Mouse (Mus musculus) heart, embryonic 10.5 days (tissue): ENCODE results near the gene Afmid. TPM values are rescaled to one million over a fixed set of nuclear protein-coding genes. Genes with fewer than 3 reads are reported as not detected.
A peak's percentile ranks its signal among the peaks of the same experiment; 100 is the strongest.

ENCODE experiments used
- DNase-seq: peaks from one replicate; pipeline ENCODE4 v3.0.0-alpha.2; 2017; ENCODE audit warnings: low spot score
- H3K27ac ChIP-seq: fragments of 300-500 bp; sonication (generic); 2 replicates; pipeline ENCODE4 v1.5.1; 2016; ENCODE audit warnings: mild to moderate bottlenecking
- H3K27me3 ChIP-seq: fragments of 300-500 bp; sonication (generic); 2 replicates; pipeline ENCODE4 v1.6.1; 2016; ENCODE audit warnings: mild to moderate bottlenecking; ENCODE audit not compliant: poor library complexity, insufficient read depth, severe bottlenecking
- H3K36me3 ChIP-seq: fragments of 300-500 bp; sonication (generic); 2 replicates; pipeline ENCODE4 v1.6.1; 2016; ENCODE audit warnings: mild to moderate bottlenecking, moderate library complexity
- H3K4me1 ChIP-seq: fragments of 300-500 bp; sonication (generic); 2 replicates; pipeline ENCODE4 v1.6.1; 2016; ENCODE audit warnings: mild to moderate bottlenecking
- H3K4me3 ChIP-seq: fragments of 300-500 bp; sonication (generic); 2 replicates; pipeline ENCODE4 v1.5.1; 2016; ENCODE audit warnings: mild to moderate bottlenecking, moderate library complexity
- H3K9me3 ChIP-seq: fragments of 300-500 bp; sonication (generic); 2 replicates; pipeline ENCODE4 v1.6.1; 2016; ENCODE audit warnings: mild to moderate bottlenecking, moderate library complexity
- WGBS: fragments of 180-500 bp; shearing (Covaris S2); methylation state at CpG from one replicate; pipeline ENCODE4 v1.1.7; 2016; 5-methylcytosine and 5-hydroxymethylcytosine counted together
- polyA plus RNA-seq: library from polyadenylated mRNA; unstranded; fragments of >200 nt; fragmentation: Nextera tagmentation; extraction: Ambion mirVana; gene quantifications from 2 replicates; pipeline ENCODE4 v1.2.1, GENCODE M21; 2016

Afmid gene
- polyA plus RNA-seq, 1 experiment from 2014 or later: 8.8 TPM

DNA sequence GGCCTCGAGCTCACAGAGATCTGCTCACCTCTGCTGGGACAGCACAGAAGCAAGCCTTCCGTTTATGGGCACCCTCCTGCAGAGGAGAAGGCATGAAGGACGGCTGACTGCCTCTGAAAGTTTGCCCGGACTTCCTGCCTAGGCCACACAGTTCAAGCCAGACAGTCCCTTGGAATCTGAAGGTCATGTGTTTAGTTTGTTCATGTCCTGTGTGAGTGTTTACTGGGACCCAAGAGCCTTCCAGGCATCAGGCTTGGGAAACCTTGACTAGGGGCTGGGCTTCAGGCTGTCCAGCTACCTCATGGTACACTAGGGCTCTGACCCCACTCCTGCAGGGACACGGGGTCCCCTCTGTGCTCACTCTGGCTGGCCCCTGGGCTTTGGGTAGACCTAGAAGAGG lies 60.3 kb downstream of the Afmid start:
- Histone ChIP-seq H3K27me3 (peaks cover 46% of the 10 kb centered on the region), H3K36me3 (no peaks in the 10 kb centered on the region), H3K27ac (peak overlapping the region; percentile 62), H3K9me3 (no peaks in the 10 kb centered on the region), H3K4me3 (no peak overlapping the region), H3K4me1 (peaks cover 53% of the 10 kb centered on the region)
- DNase-seq: no peak
- 57% methylated on average over 5 of the region's 5 CpGs for WGBS

DNA sequence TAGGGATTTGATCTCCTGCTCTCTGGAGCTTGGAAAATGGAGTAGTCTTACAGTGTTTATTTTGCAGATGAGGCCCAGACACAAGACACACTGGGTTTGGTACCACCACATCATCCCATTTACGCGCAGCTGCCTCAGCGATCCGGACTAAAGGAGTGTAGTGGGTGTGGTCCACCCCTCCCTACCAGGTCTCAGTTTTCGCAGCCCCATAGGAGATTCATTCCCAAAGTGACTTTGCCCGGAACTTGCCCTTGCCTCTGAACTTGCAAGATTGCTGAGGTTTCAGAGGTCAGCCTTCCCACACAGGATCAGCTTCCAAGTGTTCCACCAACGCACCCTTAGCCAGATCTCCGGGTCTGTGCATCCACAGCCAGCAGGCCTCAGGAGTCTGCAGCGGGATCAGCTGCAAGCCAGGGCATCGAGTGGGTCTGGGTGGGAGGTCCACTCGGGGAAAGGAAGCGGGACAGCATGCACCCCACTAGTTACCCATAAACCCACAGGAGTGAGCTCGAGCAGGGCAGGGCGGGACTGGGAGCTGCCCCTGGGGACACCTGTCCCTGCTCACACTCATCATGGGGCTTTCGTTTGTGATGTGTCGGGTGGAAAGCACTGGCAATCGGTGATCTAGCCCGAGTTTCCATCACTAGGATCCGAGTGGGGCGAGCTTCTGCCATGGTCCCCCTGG lies 62.6 kb downstream of the Afmid start:
- DNase-seq: no peak
- peak overlapping the region; percentile 51 for H3K4me3 ChIP-seq
- H3K27ac ChIP-seq: peak overlapping the region; percentile 80
- no peaks in the 10 kb centered on the region for H3K9me3 ChIP-seq
- H3K4me1 ChIP-seq: peaks cover 50% of the 10 kb centered on the region
- 15% methylated on average over 20 of the region's 20 CpGs for WGBS
- peaks cover 66% of the 10 kb centered on the region for H3K27me3 ChIP-seq
- no peaks in the 10 kb centered on the region for H3K36me3 ChIP-seq

DNA sequence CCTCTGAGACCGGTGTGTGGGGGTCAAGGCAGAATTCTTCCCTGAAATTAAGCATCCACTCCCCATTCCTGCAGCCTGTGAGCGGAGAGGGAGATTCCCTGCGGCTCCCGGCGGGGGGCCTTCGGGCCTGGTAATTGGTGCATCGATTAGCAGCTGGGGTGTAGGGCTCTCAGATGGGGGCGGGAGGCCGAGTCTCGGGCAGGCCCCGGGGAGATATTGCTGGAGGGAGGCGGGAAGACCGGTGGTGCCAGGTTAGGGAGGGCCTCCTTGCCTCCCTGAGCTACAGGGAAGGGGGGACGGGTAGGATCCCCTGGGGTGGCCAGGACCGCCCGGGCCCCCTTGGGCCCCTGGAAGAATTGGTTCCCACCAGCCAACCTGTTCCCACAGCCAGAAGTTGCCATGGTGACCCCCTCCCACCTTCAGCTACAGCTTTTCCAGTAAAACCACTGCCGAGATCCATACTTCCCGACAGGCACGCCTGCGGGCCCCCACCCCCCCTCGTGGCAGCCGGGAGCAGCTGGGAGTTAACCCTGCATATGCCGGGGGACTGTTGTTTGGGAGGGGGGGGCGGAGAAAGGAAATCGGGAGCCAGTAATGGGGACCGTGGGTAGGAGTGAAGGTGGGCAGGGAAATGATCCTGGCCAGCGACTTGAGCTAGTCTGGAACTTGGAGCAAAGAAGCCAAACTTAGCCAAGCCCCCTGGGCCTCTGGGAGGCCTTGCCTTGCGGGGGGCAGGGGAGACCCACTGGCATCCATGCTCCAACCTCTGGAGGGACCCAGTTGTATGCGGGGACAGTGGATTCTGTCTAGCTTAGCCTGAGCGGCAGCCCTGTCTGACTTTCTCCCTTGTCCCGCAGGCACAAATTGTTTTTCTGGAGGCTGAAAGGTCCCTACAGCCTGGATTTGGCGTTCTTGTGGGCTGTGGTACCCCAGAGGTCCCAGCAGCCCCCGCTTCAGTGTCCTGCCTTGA lies 63.4 kb downstream of the Afmid start:
- peaks cover 50% of the 10 kb centered on the region for H3K4me1 ChIP-seq
- DNase-seq: no peak
- 4% methylated on average over 33 of the region's 33 CpGs for WGBS
- H3K27me3 ChIP-seq: peaks cover 62% of the 10 kb centered on the region
- no peaks in the 10 kb centered on the region for H3K9me3 ChIP-seq
- peak overlapping the region; percentile 51 for H3K4me3 ChIP-seq
- peak overlapping the region; percentile 80 for H3K27ac ChIP-seq
- H3K36me3 ChIP-seq: no peaks in the 10 kb centered on the region

Other genes with a start within 250 kb of the Afmid start
- 6.1 and 7.4 TPM in 2 replicates for gene Tnrc6c, start 171.6 kb upstream of the Afmid start, polyA plus RNA-seq
- gene Tmc8, start 43.8 kb upstream of the Afmid start, polyA plus RNA-seq: 3.7 and 3.9 TPM in 2 replicates
- gene Tmc6, start 43.7 kb upstream of the Afmid start, polyA plus RNA-seq: 30.6 and 33.3 TPM in 2 replicates
- 4.3 and 4.8 TPM in 2 replicates for gene 6030468B19Rik, start 28.3 kb upstream of the Afmid start, polyA plus RNA-seq
- gene Gm20708, start 16.3 kb upstream of the Afmid start, polyA plus RNA-seq: 1.1 TPM in 2 replicates
- gene Syngr2, start 16.3 kb upstream of the Afmid start, polyA plus RNA-seq: 68.1 and 76.3 TPM in 2 replicates
- 124 and 134 TPM in 2 replicates for gene Tk1, start 168 bp downstream of the Afmid start, polyA plus RNA-seq
- 275 and 334 TPM in 2 replicates for gene Birc5, start 23.3 kb downstream of the Afmid start, polyA plus RNA-seq
- gene Tmem235, start 34.8 kb downstream of the Afmid start, polyA plus RNA-seq: not detected in 2 replicates
- gene Tha1, start 47.6 kb downstream of the Afmid start, polyA plus RNA-seq: 4.0 and 4.3 TPM in 2 replicates
- 6.9 and 10.6 TPM in 2 replicates for gene Socs3, start 144.1 kb downstream of the Afmid start, polyA plus RNA-seq
- gene Pgs1, start 160.4 kb downstream of the Afmid start, polyA plus RNA-seq: 34.0 and 38.5 TPM in 2 replicates